Mouse (Mus musculus) ZHBTc4 (cell line): ENCODE data around the gene Akap4.

ENCODE experiments used
- DNase-seq: peaks from one replicate; pipeline ENCODE4 v3.0.0-alpha.2; 2011; ENCODE audit warnings: low read depth, low spot score

Gene Akap4

DNA sequence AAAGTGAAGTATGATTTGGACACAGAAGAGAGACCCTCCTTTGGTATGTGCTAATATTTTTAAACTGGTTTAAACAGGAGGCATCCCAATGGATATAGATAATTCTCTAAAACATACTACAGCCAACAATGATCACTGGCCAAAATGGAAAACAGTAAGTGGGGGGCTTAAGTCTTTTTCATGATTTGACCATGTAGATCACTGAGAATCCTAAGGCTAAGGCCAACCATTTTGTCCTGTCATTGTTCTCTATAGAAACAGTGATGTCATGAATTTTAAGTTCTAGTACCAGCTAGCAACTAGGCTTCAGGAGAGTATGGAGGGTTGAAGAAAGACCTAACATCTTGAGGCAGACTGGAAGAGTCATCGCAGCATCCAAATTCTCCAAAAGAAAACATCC is at the start of gene Akap4:
TSS of gene Akap4 (plus strand) at position 301 of the 400 bp plus-strand sequence.
- no peak for DNase-seq

DNA sequence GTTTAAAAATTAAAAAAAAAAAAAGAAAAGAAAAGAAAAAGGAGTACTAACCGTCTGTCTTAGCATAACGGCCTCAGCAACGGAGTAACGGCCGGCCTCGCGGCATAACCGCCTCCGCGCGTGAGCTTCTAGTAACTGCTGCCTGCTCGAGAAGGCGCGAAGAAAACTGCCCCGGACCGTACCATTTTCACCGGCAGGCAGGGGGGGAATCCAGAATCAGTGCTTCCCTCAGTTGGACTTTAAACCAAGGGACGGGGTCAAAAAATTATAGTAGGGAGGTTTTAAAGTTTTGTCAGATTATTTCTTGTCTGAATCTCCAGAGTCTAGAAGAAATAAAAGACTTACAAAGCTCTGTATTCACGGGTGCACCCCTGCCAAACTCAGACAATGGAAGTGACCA is 25.8 kb upstream of the Akap4 start, which contains the start of gene Ccnb3:
TSS of gene Ccnb3 (minus strand) at position 101 of the 400 bp plus-strand sequence.
- peak; percentile 17 for DNase-seq

DNA sequence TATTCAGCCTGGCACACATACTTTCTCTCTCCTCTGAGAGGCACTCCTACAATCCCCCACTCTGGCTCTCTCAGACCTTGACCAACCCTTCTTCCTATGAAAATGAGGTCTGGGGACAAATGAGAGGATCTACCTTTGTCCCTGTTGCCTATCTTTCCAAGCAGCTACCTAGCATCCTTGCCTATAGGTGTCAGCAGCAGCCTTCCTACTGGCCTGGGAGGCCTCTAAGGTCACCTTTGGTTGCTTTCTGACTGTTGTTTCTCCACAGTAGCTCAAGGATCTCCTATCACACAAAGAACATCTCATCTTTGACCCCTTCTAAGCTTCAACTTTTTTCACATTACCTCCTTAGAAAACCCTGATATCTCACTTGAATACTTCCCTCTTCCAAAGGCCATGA is 10.3 kb upstream of the Akap4 start:
- DNase-seq = no peak

DNA sequence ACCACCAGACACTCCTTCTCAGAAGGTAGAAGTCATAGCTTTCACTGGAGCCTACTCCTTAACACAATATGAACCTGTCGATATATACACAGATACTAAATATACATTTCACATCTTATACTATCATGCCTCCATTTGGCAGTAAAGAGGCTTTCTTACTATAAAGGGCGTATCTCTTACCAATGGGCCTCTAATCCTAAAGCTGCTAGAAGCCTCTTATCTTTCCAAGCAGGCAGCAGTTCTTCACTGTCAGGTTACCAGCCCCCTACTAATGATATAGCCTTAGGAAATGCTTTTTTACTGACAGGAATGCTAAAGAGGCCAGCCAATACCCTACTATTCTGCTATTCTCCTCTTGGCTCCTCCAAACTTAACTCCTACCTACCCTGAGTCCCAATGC is 9.7 kb upstream of the Akap4 start:
- DNase-seq = no peak

DNA sequence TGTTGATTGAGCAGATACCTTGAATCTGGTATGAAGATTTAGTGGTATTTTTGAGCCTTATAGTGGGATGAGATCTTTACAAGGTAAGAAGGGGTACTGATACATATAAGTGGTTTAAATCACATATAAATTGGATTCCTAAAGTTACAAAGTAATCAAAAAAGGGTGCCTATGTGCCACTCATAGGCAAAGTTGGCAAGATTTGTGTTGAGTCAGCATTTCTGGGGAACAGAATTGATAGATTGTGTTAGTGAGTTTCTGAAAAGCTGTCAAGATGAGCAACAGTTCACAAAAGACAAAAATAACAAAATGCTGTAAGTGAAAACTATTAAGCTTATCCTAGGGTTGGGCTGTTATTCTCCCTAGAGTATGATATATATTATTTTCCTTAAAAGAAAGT is 3.2 kb upstream of the Akap4 start:
- DNase-seq = no peak

DNA sequence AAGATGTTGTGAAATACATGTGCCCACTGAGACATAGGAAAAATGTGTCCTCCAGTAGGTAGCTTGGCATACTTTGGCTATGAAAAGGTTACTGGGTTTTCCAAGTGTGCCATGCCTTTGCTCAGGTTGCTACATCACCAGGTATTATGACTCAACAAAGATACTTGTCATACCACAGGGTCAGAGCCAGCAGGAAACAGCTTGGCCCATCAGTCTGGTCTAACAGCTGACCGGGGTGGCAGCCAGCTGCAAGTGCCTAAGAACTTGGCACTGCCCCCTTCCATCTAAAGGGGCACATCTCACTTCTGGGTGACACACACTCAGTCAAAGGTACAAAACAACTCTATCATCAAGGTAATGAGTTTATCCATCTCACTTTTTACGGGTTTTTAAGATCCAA is 683 bp downstream of the Akap4 start:
- DNase-seq = no peak

DNA sequence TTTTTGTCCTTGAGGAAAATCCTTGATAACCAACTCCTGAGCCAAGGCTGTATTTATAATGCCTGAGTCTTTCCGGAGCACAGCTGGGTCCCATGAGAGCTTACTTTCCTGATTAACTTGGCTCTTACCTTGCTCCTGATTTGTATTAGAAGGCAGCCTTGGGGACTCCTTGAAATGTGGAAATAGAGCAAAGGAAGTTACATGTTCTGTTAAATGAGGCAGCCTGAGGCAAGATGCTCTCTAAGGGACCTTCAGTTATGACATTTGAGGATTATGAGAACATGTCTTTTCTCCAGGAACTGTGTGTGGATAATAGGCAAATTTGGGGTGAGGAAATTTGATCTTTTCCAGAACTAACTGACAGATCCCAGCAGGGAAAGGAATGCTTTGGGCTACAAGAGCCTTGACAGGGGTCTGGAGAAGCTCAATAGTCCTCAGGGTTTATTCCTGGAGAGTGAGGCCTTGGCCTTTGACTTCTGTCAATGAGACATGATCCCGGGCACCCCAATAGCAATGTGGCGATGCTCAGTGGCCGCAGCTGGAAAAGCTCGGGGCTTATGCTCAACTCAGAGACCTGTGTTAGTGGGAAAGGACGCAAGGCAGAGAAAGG is 12.6 kb downstream of the Akap4 start:
- no peak for DNase-seq

DNA sequence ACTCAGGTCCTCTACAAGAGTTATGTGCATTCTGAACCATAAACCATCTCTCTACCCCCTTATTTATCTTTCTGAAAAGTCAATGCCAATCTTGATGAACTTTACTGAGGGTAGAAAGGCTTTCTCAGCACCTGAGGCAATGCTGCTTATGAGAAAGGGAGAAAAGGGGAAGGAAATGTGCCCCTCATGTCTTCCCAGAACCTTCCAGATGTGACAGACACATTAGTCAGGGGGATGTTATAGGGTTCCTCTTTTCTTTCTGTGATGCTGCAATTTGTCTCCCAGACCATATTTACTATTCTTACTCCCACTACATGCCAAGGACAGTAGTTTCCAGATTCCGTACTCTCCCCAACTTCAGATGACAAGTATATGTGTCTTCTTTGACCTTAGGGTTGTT is 18.6 kb downstream of the Akap4 start:
- DNase-seq = no peak

DNA sequence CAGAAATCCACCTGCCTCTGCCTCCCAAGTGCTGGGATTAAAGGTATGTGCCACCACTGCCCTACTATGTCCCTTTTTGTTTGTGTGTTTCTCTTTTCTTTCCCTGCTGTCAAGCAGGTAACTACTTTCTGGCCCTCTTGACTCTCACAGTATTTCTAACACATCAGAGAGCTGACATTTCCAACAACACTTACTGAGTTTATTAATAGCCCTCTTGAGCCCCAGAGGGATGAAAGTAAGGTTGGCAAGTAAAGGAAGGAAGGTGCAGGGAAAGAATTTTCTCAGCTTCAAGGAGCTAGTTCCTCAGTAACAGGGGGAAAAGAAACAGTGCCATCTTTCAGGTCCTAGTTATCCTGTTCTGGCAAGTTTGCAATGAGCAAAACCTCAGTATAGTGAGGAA is 23.0 kb downstream of the Akap4 start:
- DNase-seq = no peak

DNA sequence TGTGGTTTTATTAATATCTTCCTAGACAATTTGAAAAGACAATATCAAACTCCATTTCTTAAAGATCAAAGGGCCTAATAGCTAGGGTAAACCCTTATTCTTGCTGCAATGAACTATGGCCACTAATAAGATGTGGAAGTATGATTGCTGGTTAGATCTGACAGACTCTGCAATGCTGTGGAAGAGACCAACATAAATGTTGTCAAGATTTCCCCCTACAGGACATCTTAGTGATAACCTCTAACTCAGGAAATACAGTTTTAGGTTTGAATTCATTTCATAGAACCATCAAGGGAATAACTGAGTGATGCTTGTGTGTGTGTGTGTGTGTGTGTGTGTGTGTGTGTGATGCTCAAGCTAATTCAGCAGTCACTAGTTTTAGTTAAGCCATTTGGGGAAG is 35.0 kb downstream of the Akap4 start:
- no peak for DNase-seq

DNA sequence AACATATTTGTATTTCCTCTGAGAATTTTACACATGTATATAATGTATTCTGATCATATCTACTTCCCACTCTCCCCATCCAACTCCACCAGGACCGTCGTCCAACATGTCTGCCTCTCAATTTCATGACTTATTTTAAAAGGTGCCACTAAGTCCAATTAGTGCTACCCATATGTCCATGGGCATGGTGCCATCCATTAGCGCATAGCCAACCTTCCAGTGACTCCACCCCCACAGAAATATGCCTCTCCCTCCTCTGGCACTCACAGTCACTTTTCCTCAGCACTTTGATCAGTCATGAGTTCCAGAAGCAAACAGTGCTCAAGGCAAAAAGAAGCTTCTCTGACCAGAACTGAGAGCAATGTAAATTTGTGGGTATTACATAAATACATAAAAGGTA is 47.6 kb downstream of the Akap4 start:
- DNase-seq = no peak

DNA sequence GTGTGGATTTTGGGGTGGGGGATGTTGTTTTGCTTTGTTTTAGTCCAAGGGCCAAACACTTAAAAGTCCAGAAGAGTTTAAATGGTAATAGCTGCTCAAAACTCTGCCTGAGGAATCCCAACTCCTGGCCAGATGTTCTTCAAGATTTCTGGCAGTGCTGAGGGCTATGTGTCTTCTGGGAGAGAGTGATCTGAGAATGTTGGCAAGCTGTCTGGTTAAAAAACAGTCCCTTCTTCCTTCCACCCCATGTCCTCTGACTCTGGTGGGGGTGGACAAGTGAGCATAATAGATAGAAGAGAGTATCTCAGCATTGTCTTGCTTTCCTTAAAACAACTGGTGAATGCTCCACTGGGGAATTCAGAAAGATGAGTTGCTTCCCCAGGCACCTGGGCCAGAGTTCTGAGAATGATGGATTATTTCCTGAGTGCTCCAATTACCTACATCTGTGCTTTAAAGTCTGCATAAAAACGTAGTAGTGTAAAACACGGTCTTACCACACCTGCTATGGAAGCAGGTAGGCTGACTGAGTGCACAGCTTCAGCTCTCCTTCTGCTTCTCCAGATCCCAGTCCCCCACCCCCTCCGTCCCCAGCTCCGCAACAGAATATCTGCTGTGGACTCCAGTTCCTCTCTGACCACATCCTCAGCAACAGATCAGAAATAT is 54.4 kb downstream of the Akap4 start:
- no peak for DNase-seq
